Mouse (Mus musculus): Measurements from ENCODE around the gene Wsb2.

The Wsb2 gene

DNA sequence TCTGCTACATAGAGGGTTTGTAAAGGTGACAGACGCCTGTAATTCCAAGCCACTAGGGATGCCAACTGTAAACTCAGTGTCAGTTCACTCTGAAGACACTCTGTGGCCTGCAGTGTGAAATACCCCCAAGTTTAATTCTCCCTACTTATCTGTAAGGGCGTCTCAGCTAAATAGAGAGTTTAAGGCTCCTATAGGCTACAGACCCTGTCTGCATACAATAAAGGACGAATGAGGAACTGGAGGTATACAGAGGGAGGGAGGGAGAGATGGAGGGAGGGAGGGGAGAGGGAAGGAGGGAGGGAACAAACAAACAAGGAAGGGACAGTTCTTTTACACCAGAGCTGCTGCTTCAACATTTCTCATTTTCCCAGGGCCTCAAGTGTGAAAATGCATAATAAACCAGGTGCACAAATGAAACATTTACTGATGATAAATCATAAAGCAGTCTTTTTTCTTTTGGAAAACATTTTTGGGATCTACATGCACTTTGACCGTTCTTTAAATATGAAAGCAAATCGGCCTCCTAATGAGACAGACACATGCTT lies 11.6 kb upstream of the Wsb2 start:
- Histone ChIP-seq H3K36me3 (ENCODE audit: control insufficient read depth, insufficient read depth, low read length, poor library complexity, severe bottlenecking) (no peaks in the 10 kb centered on the region), H3K27me3 (ENCODE audit: control insufficient read depth, insufficient read depth, low read length, poor library complexity, severe bottlenecking) (no peaks in the 10 kb centered on the region)
- DNase-seq (ENCODE audit: low read depth, low spot score), result no peak

DNA sequence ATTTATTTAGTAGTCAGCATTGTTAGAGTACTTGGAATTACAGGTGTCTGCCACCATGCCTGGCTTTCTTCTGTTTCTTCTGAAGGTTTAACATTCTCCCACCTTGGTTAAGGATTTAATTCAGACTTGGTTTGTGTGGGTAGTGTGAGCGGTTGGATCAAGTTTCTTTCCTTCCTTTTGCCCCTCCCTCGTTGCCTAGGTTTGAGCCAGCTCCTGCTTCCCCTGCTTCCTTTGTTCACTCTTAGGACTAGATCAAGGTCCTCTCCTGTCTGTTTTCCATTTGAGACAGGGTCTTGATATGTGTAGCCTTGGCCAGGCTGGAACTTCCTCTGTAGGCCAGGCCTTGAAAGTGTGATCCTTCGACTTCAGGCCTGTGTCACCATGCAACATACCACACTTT lies 10.8 kb upstream of the Wsb2 start:
- H3K36me3 ChIP-seq (ENCODE audit: control insufficient read depth, insufficient read depth, low read length, poor library complexity, severe bottlenecking), result no peaks in the 10 kb centered on the region
- DNase-seq (ENCODE audit: low read depth, low spot score), result no peak
- H3K27me3 ChIP-seq (ENCODE audit: control insufficient read depth, insufficient read depth, low read length, poor library complexity, severe bottlenecking), result no peaks in the 10 kb centered on the region

DNA sequence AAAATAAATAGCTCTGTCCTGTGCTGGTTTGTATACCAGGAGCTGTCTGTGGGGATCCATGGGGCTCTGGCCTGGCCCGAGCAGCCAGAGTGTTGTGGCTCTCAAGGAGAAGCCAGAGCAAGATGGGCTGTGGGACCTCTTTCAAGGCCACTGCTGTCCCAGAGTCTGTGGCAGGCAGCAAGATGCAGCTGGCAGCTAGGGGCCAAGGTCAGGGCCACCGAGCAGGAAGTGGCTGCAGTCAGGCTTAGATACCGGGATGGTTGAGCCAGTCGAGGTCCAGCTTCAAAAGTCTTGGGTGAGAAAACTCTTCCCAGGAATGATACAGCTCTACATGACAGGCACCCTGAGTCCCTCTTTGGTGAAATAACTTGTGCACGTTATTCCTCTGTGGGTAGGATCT lies 10.1 kb upstream of the Wsb2 start:
- no peak for DNase-seq (ENCODE audit: low read depth, low spot score)
- H3K27me3 ChIP-seq (ENCODE audit: control insufficient read depth, insufficient read depth, low read length, poor library complexity, severe bottlenecking), result no peaks in the 10 kb centered on the region
- no peaks in the 10 kb centered on the region for H3K36me3 ChIP-seq (ENCODE audit: control insufficient read depth, insufficient read depth, low read length, poor library complexity, severe bottlenecking)

DNA sequence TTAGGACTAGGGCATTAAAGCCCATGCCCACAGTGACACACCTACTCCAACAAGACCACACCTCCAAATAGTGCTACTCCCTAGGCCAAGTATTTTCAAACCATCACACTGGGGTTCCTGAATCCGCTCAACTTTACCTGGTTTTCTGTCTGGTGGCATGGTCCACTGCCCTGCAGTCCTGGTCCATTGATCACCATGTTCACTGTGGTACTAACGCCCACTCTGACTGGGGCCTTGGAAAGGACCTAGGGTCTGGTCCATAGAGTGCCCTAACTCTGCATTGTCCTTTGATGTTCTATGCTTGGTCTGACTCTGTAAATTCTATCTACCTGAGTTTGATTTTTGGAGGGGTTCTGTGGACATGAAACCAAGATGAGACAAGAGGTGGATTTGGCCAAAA lies 9.3 kb upstream of the Wsb2 start:
- H3K27me3 ChIP-seq (ENCODE audit: control insufficient read depth, insufficient read depth, low read length, poor library complexity, severe bottlenecking), result no peaks in the 10 kb centered on the region
- DNase-seq (ENCODE audit: low read depth, low spot score), result no peak
- H3K36me3 ChIP-seq (ENCODE audit: control insufficient read depth, insufficient read depth, low read length, poor library complexity, severe bottlenecking), result no peaks in the 10 kb centered on the region

DNA sequence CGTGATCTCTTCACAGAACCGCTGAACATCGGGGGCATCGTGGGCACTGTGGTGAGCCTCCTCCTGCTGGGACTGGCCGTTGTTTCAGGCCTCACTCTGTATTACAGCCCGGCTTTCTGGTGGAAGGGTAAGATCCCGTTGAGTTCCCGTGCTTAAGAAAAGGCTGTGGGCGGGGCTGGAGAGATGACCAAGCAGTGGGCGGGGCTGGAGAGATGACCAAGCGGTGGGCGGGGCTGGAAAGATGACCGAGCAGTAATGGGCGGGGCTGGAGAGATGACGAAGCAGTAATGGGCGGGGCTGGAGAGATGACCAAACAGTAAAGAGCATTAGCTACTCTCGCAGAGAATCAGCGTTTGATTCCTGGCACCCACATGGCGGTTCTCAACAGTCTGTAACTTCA lies 8.8 kb upstream of the Wsb2 start:
- H3K36me3 ChIP-seq (ENCODE audit: control insufficient read depth, insufficient read depth, low read length, poor library complexity, severe bottlenecking), result no peaks in the 10 kb centered on the region
- no peak for DNase-seq (ENCODE audit: low read depth, low spot score)
- no peaks in the 10 kb centered on the region for H3K27me3 ChIP-seq (ENCODE audit: control insufficient read depth, insufficient read depth, low read length, poor library complexity, severe bottlenecking)

DNA sequence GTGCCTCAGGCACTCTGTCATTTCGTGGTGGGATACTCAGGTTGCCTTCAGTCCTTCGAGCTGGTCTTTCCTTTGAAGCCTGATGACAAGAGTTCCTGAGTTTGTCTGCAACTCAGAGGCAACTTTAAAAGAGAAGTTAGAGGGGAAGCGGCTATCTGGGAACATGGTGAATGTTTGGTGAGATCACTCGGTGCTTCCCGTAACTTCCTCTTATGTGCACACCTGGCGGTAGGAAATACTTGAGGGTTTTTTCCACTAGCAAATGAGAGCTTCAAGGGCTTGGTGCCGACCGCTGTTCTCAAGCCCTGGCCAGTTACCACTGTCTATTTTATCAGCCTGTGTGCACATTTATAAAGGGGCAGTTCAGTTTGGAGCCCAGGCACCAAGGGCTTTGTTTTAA lies 3.0 kb upstream of the Wsb2 start:
- DNase-seq (ENCODE audit: low read depth, low spot score), result peak; percentile 68

DNA sequence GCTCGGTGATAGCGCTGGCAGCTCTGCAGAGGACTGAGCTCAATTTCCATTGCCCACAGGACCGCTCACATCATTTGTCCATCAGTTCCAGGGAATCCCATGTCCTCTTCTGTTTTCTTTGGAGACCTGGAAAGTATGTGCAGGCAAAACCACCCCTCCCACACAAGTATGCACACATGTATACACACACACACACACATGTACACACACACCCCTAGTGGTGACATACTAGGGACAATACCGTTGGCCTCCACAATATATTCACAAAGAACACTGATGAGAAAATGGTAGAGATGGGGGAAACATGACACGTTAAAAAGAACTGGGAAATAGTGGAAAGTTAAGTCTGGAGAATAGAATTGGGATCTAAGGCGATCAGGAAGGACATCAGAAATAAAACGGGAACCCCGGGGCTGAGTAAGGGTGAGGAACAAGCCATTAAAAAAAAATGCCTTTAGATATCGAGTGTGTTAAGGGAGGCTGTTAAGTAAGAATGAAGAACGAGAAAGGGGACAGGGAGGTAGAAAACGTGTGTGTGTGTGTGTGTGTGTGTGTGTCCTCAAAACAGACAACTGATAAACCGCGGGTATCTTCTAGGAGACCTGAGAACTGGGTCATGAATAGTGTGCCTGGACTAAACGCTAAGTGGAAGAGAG lies 1.3 kb upstream of the Wsb2 start:
- peak; percentile 39 for DNase-seq (ENCODE audit: low read depth, low spot score)
- no peaks in the 10 kb centered on the region for H3K27me3 ChIP-seq (ENCODE audit: control insufficient read depth, insufficient read depth, low read length, poor library complexity, severe bottlenecking)
- no peaks in the 10 kb centered on the region for H3K36me3 ChIP-seq (ENCODE audit: control insufficient read depth, insufficient read depth, low read length, poor library complexity, severe bottlenecking)

More for the DNA sequence above, 3.0 kb upstream of the Wsb2 start:
- Histone ChIP-seq H3K27me3 (ENCODE audit: control insufficient read depth, insufficient read depth, low read length, poor library complexity, severe bottlenecking) (no peaks in the 10 kb centered on the region), H3K36me3 (ENCODE audit: control insufficient read depth, insufficient read depth, low read length, poor library complexity, severe bottlenecking) (no peaks in the 10 kb centered on the region)

DNA sequence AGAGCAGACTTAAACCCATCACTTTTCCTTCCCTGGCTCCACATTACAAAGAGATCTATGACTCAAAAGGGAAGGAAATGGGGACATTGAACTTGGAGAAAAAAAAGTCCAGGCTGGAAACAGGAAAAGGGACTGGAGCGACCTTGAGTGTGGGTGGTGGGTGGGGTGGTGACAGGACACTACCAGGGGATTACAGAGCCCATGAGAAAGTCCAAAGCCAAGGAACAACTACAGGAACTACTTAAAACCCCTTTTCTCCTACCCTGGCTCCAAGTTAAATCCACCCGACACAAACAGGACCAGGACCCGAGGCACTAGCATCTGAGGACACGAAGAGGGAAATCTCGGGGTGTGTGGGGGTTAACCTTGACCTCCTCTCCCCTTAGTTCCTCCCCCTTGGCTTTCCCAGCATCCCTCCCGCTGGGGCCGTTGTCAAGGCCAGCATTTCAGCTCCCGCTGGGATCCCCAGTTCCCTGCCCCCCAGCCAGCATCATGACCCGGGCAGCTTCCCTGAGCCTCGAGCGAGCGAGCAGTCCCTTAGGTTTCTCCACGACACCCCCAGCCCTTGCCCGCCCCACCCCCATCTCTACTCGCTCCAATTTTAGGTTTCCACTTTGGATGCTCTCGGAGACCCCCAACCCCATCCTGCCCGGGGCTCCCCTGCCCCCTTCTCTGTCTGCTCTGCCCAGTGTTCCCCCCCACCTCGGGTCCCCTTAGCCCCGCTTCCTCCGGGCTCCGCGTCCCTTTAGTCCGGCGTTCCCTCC lies 557 bp upstream of the Wsb2 start:
- peak; percentile 27 for DNase-seq (ENCODE audit: low read depth, low spot score)
- H3K36me3 ChIP-seq (ENCODE audit: control insufficient read depth, insufficient read depth, low read length, poor library complexity, severe bottlenecking), result no peaks in the 10 kb centered on the region
- H3K27me3 ChIP-seq (ENCODE audit: control insufficient read depth, insufficient read depth, low read length, poor library complexity, severe bottlenecking), result no peaks in the 10 kb centered on the region

DNA sequence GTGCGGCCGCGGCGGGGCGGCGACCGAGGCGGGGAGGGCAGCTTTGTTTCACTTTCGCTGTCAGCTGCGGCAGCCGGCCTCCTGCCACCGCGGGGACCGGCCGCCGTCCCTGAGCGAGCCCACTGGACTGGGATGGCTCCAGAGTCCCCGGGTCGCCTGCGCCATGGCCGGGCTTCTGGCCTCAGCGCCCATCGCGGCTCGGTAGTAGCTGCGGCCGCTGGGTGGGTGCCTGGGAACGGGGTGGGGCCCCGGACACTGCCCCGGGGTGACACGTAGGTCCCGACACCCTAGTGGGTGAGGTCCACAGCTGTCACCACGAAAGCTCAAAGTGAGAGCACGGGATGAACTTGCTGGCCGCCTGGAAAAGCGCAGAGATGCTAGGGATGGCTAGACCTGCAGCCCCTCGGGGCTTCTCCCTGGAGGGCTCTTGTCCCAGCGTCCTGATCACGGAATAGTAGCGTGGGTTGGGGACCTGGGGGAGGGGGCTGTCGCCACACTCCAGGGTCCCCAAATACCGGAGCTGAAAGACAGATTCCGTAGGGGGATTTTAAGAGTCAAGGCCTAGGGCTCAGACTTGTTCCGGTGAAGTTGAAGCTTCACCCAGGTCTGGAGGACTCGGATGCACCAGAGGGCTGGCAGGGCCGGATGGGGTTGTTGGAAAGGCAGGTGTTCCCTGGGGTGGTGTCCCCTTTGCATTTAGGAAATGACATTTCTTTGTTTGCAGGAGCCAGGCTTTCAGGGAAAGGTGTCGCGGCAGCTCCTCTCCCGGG lies 559 bp downstream of the Wsb2 start:
- Histone ChIP-seq H3K36me3 (ENCODE audit: control insufficient read depth, insufficient read depth, low read length, poor library complexity, severe bottlenecking) (no peaks in the 10 kb centered on the region), H3K27me3 (ENCODE audit: control insufficient read depth, insufficient read depth, low read length, poor library complexity, severe bottlenecking) (no peaks in the 10 kb centered on the region)
- DNase-seq (ENCODE audit: low read depth, low spot score), result peak; percentile 12

DNA sequence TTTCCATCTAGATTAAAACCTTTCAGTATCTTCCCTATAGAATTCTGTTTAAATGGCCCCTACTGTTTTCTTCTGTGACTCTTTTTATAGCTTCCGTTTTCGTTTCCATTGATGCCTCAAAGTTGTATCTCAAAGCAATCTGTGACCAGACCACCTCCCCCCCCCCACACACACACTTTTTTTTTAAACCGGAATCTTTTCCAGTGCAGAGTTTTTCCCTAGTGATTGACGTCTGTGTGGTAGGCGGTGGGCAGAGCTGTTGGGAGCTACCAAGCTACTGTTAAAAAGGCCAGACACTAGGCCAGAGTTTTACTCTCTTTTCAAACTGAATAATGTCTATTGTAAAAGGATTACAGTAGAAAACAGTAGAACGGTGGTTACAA lies 1.1 kb downstream of the Wsb2 start:
- DNase-seq (ENCODE audit: low read depth, low spot score), result no peak
- Histone ChIP-seq H3K36me3 (ENCODE audit: control insufficient read depth, insufficient read depth, low read length, poor library complexity, severe bottlenecking) (no peaks in the 10 kb centered on the region), H3K27me3 (ENCODE audit: control insufficient read depth, insufficient read depth, low read length, poor library complexity, severe bottlenecking) (no peaks in the 10 kb centered on the region)

DNA sequence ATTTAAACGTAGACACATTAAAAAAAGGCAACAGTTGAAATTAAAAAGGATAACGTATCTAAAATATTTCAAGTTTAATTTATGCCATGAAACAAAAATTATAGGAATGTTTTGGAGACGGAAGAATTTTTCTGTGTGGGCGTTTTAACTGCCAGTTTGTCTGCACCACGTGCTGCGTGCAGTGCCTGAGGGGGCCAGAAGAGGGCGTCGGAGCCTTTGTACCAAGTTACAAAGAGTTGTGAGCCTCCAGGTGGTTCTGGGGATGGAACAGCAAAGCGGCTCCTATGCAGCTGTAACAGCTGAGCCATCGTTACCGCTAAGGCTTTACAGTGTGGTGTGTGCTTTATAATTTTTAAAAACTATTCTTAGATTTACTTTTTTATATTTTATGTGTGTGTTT lies 1.6 kb downstream of the Wsb2 start:
- H3K27me3 ChIP-seq (ENCODE audit: control insufficient read depth, insufficient read depth, low read length, poor library complexity, severe bottlenecking), result no peaks in the 10 kb centered on the region
- peak; percentile 68 for DNase-seq (ENCODE audit: low read depth, low spot score)

DNA sequence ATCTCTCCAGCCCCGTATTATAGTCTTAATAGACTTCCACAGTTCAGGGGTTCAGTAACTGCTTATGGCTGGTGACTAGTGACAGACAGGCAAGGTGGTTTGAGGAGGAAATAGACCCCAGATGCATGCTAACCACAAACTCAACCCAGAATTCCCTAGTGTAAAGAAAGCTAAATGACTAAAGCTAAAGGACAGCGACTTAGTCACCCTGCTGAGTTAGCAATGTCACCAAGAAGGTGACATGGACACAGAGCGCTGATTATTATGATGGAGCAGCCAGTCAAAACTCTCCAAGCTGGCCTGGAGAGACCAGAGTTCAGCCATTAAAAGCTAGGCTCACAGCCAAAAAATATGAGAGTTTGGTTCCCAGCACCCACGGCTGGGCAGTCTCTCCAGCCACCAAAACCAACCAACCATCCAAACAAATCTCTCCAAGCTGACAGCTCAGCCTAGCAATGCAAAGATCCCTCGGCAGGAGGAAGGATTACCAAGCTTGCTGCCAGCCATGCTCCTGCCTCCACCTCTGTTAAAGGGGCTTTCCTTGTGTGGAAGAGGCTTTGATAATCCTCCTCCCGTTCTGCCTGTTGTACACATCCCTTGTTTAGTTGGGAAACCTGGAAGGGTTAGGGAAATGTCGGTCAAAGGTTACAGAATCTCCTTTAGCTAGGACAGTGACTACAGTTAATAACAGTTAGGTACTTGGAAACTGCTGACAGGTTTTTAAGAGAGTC lies 2.6 kb downstream of the Wsb2 start:
- Histone ChIP-seq H3K36me3 (ENCODE audit: control insufficient read depth, insufficient read depth, low read length, poor library complexity, severe bottlenecking) (peaks cover 3% of the 10 kb centered on the region; the same call in 1 of the 2 replicates), H3K27me3 (ENCODE audit: control insufficient read depth, insufficient read depth, low read length, poor library complexity, severe bottlenecking) (no peaks in the 10 kb centered on the region)
- DNase-seq (ENCODE audit: low read depth, low spot score), result peak; percentile 70

More for the DNA sequence above, 1.6 kb downstream of the Wsb2 start:
- peaks cover 1% of the 10 kb centered on the region; the same call in 1 of the 2 replicates for H3K36me3 ChIP-seq (ENCODE audit: control insufficient read depth, insufficient read depth, low read length, poor library complexity, severe bottlenecking)

DNA sequence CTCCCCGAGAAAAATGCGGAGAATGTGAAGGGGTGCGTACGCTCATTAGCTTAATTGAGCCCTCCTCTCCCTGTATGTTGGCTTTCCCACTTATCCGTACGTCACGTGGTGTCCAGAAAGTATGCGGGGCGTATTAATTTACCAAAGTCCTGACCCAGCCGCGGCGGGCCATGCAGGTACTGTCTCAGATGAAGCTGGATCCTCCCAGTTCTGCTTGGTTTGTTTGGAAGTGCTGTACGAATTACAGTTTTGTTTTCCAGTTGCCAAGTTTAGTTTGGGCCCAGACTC lies 3.1 kb downstream of the Wsb2 start:
- Histone ChIP-seq H3K27me3 (ENCODE audit: control insufficient read depth, insufficient read depth, low read length, poor library complexity, severe bottlenecking) (no peaks in the 10 kb centered on the region), H3K36me3 (ENCODE audit: control insufficient read depth, insufficient read depth, low read length, poor library complexity, severe bottlenecking) (peaks cover 3% of the 10 kb centered on the region; the same call in 1 of the 2 replicates)
- DNase-seq (ENCODE audit: low read depth, low spot score), result no peak

DNA sequence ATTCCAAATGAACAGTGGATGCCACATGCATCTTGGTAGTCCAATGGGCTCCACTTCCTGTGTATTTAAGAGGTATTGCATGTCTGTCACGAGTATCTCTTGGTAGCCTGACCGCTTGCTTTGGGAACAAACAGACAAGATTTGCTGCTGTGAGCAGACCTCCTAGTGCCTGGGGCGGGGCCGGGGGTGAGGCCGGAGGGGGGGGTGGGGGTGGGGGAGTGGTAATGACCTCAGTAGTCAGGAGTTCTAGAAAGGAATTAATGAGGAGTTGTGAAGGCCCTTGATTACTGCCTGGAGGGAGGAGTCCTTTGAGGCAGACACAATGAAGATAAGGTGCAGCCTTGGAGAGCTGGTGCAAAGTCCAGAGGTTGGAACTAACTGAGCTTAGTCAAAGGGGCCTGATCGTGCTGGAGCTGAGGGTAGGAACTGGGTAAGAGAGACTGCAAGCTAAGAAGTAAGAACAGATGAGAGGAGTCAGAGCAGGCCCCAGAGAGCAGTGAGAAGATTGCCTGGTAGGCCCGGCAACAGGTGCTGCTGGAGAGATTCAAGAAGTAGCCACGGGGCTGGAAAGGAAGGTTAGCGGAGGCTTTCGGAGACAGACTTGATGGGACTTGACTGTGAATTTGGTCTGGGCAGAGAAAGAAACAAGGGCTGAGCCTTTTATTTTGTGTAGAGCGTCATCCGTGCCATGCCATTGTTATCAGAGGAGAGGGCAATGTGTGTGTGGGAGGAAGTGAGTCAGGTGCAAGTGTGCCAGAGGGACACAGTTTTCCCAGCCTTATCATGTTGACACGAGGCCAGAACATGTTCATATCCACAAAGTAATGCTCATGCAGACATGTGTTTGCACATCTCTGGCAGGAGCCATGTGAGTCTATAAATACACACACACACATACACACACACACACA lies 3.8 kb downstream of the Wsb2 start:
- no peak for DNase-seq (ENCODE audit: low read depth, low spot score)
- peaks cover 3% of the 10 kb centered on the region; the same call in 1 of the 2 replicates for H3K36me3 ChIP-seq (ENCODE audit: control insufficient read depth, insufficient read depth, low read length, poor library complexity, severe bottlenecking)
- H3K27me3 ChIP-seq (ENCODE audit: control insufficient read depth, insufficient read depth, low read length, poor library complexity, severe bottlenecking), result no peaks in the 10 kb centered on the region
